Mouse (Mus musculus): ENCODE measurements around the gene Slc12a6.

Gene Slc12a6

GRCm38 (mm10) chr2:112391346-112392000 lies 125.8 kb downstream of the Slc12a6 start:
- no peak for DNase-seq (ENCODE audit: low read depth, low spot score)

GRCm38 (mm10) chr2:112392689-112393088 lies 127.1 kb downstream of the Slc12a6 start:
- no peak for DNase-seq (ENCODE audit: low read depth, low spot score)

GRCm38 (mm10) chr2:112393958-112394357 lies 128.3 kb downstream of the Slc12a6 start:
- no peak for DNase-seq (ENCODE audit: low read depth, low spot score)

GRCm38 (mm10) chr2:112396649-112397048 lies 131.0 kb downstream of the Slc12a6 start:
- no peak for DNase-seq (ENCODE audit: low read depth, low spot score)

- no peak for DNase-seq (ENCODE audit: low read depth, low spot score)
Measured at GRCm38 (mm10) chr2:112407030-112407429, 141.4 kb downstream of the Slc12a6 start.

Data from CD4-positive helper T cell, adult 2 months (primary cell).